10 mouse cellular contexts compared by ENCODE assay signal in genomic region chr3:103129367-103130159, GRCm38 (mm10). TPM values are rescaled to one million over a fixed set of nuclear protein-coding genes. Genes with fewer than 3 reads are reported as not detected.
A peak's percentile ranks its signal among the peaks of the same experiment; 100 is the strongest.
DNase-seq lines count a peak whose midpoint lies in the region; ATAC-seq and TF ChIP-seq lines count a peak whose summit lies in the region.
"Had no signal": no experiment of that assay in that cellular context is flagged by ENCODE, and none has a peak within 500 bp of the region (broad histone marks: within the 10 kb centered on the region; RNA-seq: fewer than 3 reads in every experiment).

No protein-coding gene starts in this region.

- peak overlapping the region; percentile 40 for H3K4me2 ChIP-seq in lung, embryonic 14.5 days
- H3K4me2 ChIP-seq in heart, postnatal 0 days (ENCODE audit: low read depth, low read length): peak overlapping the region; percentile 22; the same call in 1 of the 2 replicates
- no peak overlapping the region for H3K4me2 ChIP-seq in neural tube, embryonic 14.5 days (ENCODE audit: low read depth, low read length)

- intact Hi-C loops in left cerebral cortex, adult 2 months (cut with DNase I): no loop called here

- no peak for TF ChIP-seq EP300 in heart, postnatal 0 days (IDR thresholded peaks at IDR 0.05; ENCODE audit: low read depth)

- no peaks in the 10 kb centered on the region for H3K27me3 ChIP-seq in lung, embryonic 14.5 days (ENCODE audit: insufficient read depth, low read length)
- no peaks in the 10 kb centered on the region for H3K27me3 ChIP-seq in heart, postnatal 0 days (ENCODE audit: control insufficient read depth, insufficient read depth, low read length)
- H3K27me3 ChIP-seq in neural tube, embryonic 14.5 days (ENCODE audit: control insufficient read depth, insufficient read depth, low read length): peaks cover 4% of the 10 kb centered on the region; the same call in 1 of the 2 replicates

- no peak overlapping the region for H3K9ac ChIP-seq in lung, embryonic 14.5 days
- H3K9ac ChIP-seq in heart, postnatal 0 days (replicated peaks; ENCODE audit: low read depth, low read length): no peak overlapping the region
- no peak overlapping the region for H3K9ac ChIP-seq in neural tube, embryonic 14.5 days (replicated peaks; ENCODE audit: low read depth, low read length)

- DNase-seq in lung, embryonic 14.5 days: no peak
- DNase-seq in lung, postnatal 14 days: no peak
- peak; percentile 77 for DNase-seq in c-Kit-positive CD71-positive TER-119-negative erythroid progenitor cells, embryonic 14.5 days (ENCODE audit: low read depth)
- peak; percentile 36 for DNase-seq in heart, postnatal 0 days (ENCODE audit: low spot score)
- DNase-seq in frontal cortex, postnatal 14 days (ENCODE audit: low spot score in 2 of 2): no peak
- DNase-seq in layer of hippocampus, adult 18-20 months (ENCODE audit: low spot score in 2 of 2): no peak
- no peak for DNase-seq in left cerebral cortex, adult 2 months (ENCODE audit: extremely low spot score in 1 of 2, low spot score in 2 of 2)

- peak; percentile 56 for ATAC-seq in lung, embryonic 14.5 days (ENCODE audit: insufficient read depth)
- ATAC-seq in heart, postnatal 0 days (ENCODE audit: insufficient read depth, low read depth): peak; percentile 36; the same call in 1 of the 2 replicates
- ATAC-seq in neural tube, embryonic 14.5 days (ENCODE audit: low read depth): no peak

- H3K27ac ChIP-seq in lung, embryonic 14.5 days (ENCODE audit: low read depth): peak overlapping the region; percentile 55
- H3K27ac ChIP-seq in heart, postnatal 0 days (ENCODE audit: low read depth): peak overlapping the region; percentile 43
- H3K27ac ChIP-seq in neural tube, embryonic 14.5 days (ENCODE audit: low read depth, low read length): peak overlapping the region; percentile 48; the same call in 1 of the 2 replicates
- H3K27ac ChIP-seq in left cerebral cortex, adult 2 months: no peak overlapping the region

- no peak overlapping the region for H3K4me3 ChIP-seq in lung, embryonic 14.5 days (ENCODE audit: low read depth, low read length)
- no peak overlapping the region for H3K4me3 ChIP-seq in heart, postnatal 0 days (ENCODE audit: low read depth, low read length)
- H3K4me3 ChIP-seq in neural tube, embryonic 14.5 days (ENCODE audit: low read depth, low read length): no peak overlapping the region
- no peak overlapping the region for H3K4me3 ChIP-seq in left cerebral cortex, adult 2 months

- H3K9me3 ChIP-seq in lung, embryonic 14.5 days (ENCODE audit: low read depth, low read length): no peaks in the 10 kb centered on the region
- H3K9me3 ChIP-seq in heart, postnatal 0 days (replicated peaks; ENCODE audit: control insufficient read depth, low read length): no peaks in the 10 kb centered on the region
- H3K9me3 ChIP-seq in neural tube, embryonic 14.5 days (ENCODE audit: control insufficient read depth, low read length): no peaks in the 10 kb centered on the region

- WGBS in lung, embryonic 14.5 days: 65% methylated on average over 8 of the region's 8 CpGs
- WGBS in heart, postnatal 0 days: 66% methylated on average over 8 of the region's 8 CpGs
- 80% methylated on average over 8 of the region's 8 CpGs for WGBS in neural tube, embryonic 14.5 days

- peaks cover 17% of the 10 kb centered on the region for H3K4me1 ChIP-seq in lung, embryonic 14.5 days (ENCODE audit: insufficient read depth)
- no peaks in the 10 kb centered on the region; the same call in none of the 2 replicates for H3K4me1 ChIP-seq in heart, postnatal 0 days (ENCODE audit: control insufficient read depth, insufficient read depth)
- 0 out of 2 replicates have a peak, but pooled peaks cover 2% of the 10 kb centered on the region for H3K4me1 ChIP-seq in neural tube, embryonic 14.5 days (ENCODE audit: control insufficient read depth, insufficient read depth, low read length)

- no peaks in the 10 kb centered on the region for H3K36me3 ChIP-seq in lung, embryonic 14.5 days (ENCODE audit: insufficient read depth)
- H3K36me3 ChIP-seq in heart, postnatal 0 days (replicated peaks; ENCODE audit: control insufficient read depth, insufficient read depth, low read length): peaks cover 5% of the 10 kb centered on the region; the same call in 1 of the 2 replicates
- no peaks in the 10 kb centered on the region for H3K36me3 ChIP-seq in neural tube, embryonic 14.5 days (ENCODE audit: control insufficient read depth, insufficient read depth, low read length)

- TF ChIP-seq CTCF in lung, embryonic 14.5 days (IDR thresholded peaks at IDR 0.05; ENCODE audit: low read depth): no peak
- TF ChIP-seq CTCF in heart, postnatal 0 days (IDR thresholded peaks at IDR 0.05; ENCODE audit: low read depth): no peak
- TF ChIP-seq CTCF in left cerebral cortex, adult 2 months (IDR thresholded peaks at IDR 0.05): no peak

RNA-seq across cellular contexts. Expression of gene Dennd2c, which starts 27.2 kb away (rescaled TPM):
- 5.2 and 5.8 TPM in 2 replicates for polyA plus RNA-seq in lung, embryonic 14.5 days (2014; fragmentation: Nextera tagmentation; extraction: Ambion mirVana)
- 3.9 and 4.0 TPM in 2 replicates for total RNA-seq in heart, postnatal 0 days (2014; rRNA removed; ENCODE audit: low replicate concordance)
- polyA plus RNA-seq in heart, postnatal 0 days (2015; fragmentation: Nextera tagmentation; extraction: Ambion mirVana): 1.6 and 1.7 TPM in 2 replicates
- polyA plus RNA-seq in neural tube, embryonic 14.5 days (2014; fragmentation: Nextera tagmentation; extraction: Ambion mirVana): 1.7 and 2.3 TPM in 2 replicates
- under 1 TPM; 0.17 to 0.20 TPM for total RNA-seq in layer of hippocampus, adult 18-20 months (2021)
- under 1 TPM; 0.40 to 0.41 TPM for total RNA-seq in left cerebral cortex, adult 2 months (2021)

RNA-seq across cellular contexts. Expression of gene Bcas2, which starts 41.9 kb away (rescaled TPM):
- polyA plus RNA-seq in lung, embryonic 14.5 days (2014; fragmentation: Nextera tagmentation; extraction: Ambion mirVana): 190 and 192 TPM in 2 replicates
- total RNA-seq in heart, postnatal 0 days (2014; rRNA removed; ENCODE audit: low replicate concordance): 32.0 and 33.0 TPM in 2 replicates
- polyA plus RNA-seq in heart, postnatal 0 days (2015; fragmentation: Nextera tagmentation; extraction: Ambion mirVana): 96.8 and 102 TPM in 2 replicates
- 193 and 207 TPM in 2 replicates for polyA plus RNA-seq in neural tube, embryonic 14.5 days (2014; fragmentation: Nextera tagmentation; extraction: Ambion mirVana)
- total RNA-seq in layer of hippocampus, adult 18-20 months (2021): 10 to 100 TPM; 63.9 to 65.8 TPM
- total RNA-seq in left cerebral cortex, adult 2 months (2021): 10 to 100 TPM; 68.5 to 68.9 TPM

RNA-seq across cellular contexts. Expression of gene Ampd1, which starts 55.7 kb away (rescaled TPM):
- polyA plus RNA-seq in lung, embryonic 14.5 days (2014; fragmentation: Nextera tagmentation; extraction: Ambion mirVana): 0.20 and 0.42 TPM in 2 replicates
- not detected in 2 replicates for total RNA-seq in heart, postnatal 0 days (2014; rRNA removed; ENCODE audit: low replicate concordance)
- polyA plus RNA-seq in heart, postnatal 0 days (2015; fragmentation: Nextera tagmentation; extraction: Ambion mirVana): not detected in 2 replicates
- 0.20 TPM in 1 of 2 replicates, not detected in the other for polyA plus RNA-seq in neural tube, embryonic 14.5 days (2014; fragmentation: Nextera tagmentation; extraction: Ambion mirVana)
- total RNA-seq in layer of hippocampus, adult 18-20 months (2021): not detected
- total RNA-seq in left cerebral cortex, adult 2 months (2021): not detected
- total RNA-seq: adrenal gland, adult 2 months; layer of hippocampus, postnatal 14 days had no signal
- polyA plus RNA-seq: adrenal gland, adult 2 months had no signal

Comparison
In these comparisons a context has a peak if more than half of its experiments do, and no peak if none do; other contexts are left out.
1. DNase-seq: peak in c-Kit-positive CD71-positive TER-119-negative erythroid progenitor cells, embryonic 14.5 days (single experiment) and heart, postnatal 0 days (single experiment); none in lung, embryonic 14.5 days (single experiment), lung, postnatal 14 days (single experiment), frontal cortex, postnatal 14 days (0 of 2), layer of hippocampus, adult 18-20 months (0 of 2) and left cerebral cortex, adult 2 months (0 of 2).